In genomic region chr15:25546185-25546584, GRCm38 (mm10) we compare ENCODE assay signal across 19 mouse cellular contexts.
DNase-seq lines count a peak whose midpoint lies in the region; ATAC-seq and TF ChIP-seq lines count a peak whose summit lies in the region.
"Had no signal": no experiment of that assay in that cellular context is flagged by ENCODE, and none has a peak within 500 bp of the region (broad histone marks: within the 10 kb centered on the region; RNA-seq: fewer than 3 reads in every experiment).

No protein-coding gene starts in this region.

- no peak overlapping the region for H3K4me2 ChIP-seq in heart, postnatal 0 days (ENCODE audit: low read depth, low read length)
- H3K4me2 ChIP-seq in lung, postnatal 0 days (replicated peaks; ENCODE audit: low read depth, low read length): no peak overlapping the region
- H3K4me2 ChIP-seq: forebrain, embryonic 13.5 days; hindbrain, embryonic 15.5 days; liver, embryonic 15.5 days had no signal

- H3K4me1 ChIP-seq in heart, postnatal 0 days (ENCODE audit: control insufficient read depth, insufficient read depth): no peaks in the 10 kb centered on the region
- H3K4me1 ChIP-seq in lung, postnatal 0 days (ENCODE audit: insufficient read depth, low read depth, low read length): no peaks in the 10 kb centered on the region
- peaks cover 10% of the 10 kb centered on the region; the same call in 1 of the 2 replicates for H3K4me1 ChIP-seq in brown adipose tissue, adult 24 weeks (ENCODE audit: control insufficient read depth, insufficient read depth, insufficient read length, low read length)
- H3K4me1 ChIP-seq: forebrain, embryonic 13.5 days; hindbrain, embryonic 15.5 days; liver, embryonic 15.5 days had no signal

- no peak overlapping the region for H3K27ac ChIP-seq in heart, postnatal 0 days (ENCODE audit: low read depth)
- no peak overlapping the region for H3K27ac ChIP-seq in lung, postnatal 0 days (ENCODE audit: low read length)
- H3K27ac ChIP-seq in brown adipose tissue, adult 24 weeks (replicated peaks; ENCODE audit: low read depth, low read length): peak overlapping the region; percentile 65
- H3K27ac ChIP-seq: forebrain, embryonic 13.5 days; hindbrain, embryonic 15.5 days; liver, embryonic 15.5 days had no signal

- 0 out of 2 replicates have a peak, but pooled peaks cover 4% of the 10 kb centered on the region for H3K27me3 ChIP-seq in heart, postnatal 0 days (ENCODE audit: control insufficient read depth, insufficient read depth, low read length)
- no peaks in the 10 kb centered on the region for H3K27me3 ChIP-seq in lung, postnatal 0 days (replicated peaks; ENCODE audit: insufficient read depth, low read length)
- H3K27me3 ChIP-seq: forebrain, embryonic 13.5 days; hindbrain, embryonic 15.5 days; liver, embryonic 15.5 days had no signal

- TF ChIP-seq CTCF in heart, postnatal 0 days (IDR thresholded peaks at IDR 0.05; ENCODE audit: low read depth): no peak
- no peak for TF ChIP-seq CTCF in lung, postnatal 0 days (IDR thresholded peaks at IDR 0.05)

- 48% methylated on average over 4 of the region's 4 CpGs for WGBS in heart, postnatal 0 days
- 20% methylated on average over 4 of the region's 4 CpGs for WGBS in lung, postnatal 0 days

- no peak for ATAC-seq in heart, postnatal 0 days (ENCODE audit: insufficient read depth, low read depth)
- peak; percentile 28; the same call in 1 of the 2 replicates for ATAC-seq in lung, postnatal 0 days
- ATAC-seq: CD4-positive, CD25-positive, alpha-beta regulatory T cell, adult 4 months; forebrain, embryonic 13.5 days; intestine, postnatal 0 days; midbrain, embryonic 16.5 days had no signal

- intact Hi-C loops in heart, postnatal 10 days (cut with DNase I): no loop called here

- no peak overlapping the region for H3K9ac ChIP-seq in heart, postnatal 0 days (replicated peaks; ENCODE audit: low read depth, low read length)
- H3K9ac ChIP-seq in lung, postnatal 0 days (replicated peaks; ENCODE audit: low read depth): no peak overlapping the region
- H3K9ac ChIP-seq: forebrain, embryonic 13.5 days; hindbrain, embryonic 15.5 days; liver, embryonic 15.5 days had no signal

- H3K36me3 ChIP-seq in heart, postnatal 0 days (replicated peaks; ENCODE audit: control insufficient read depth, insufficient read depth, low read length): no peaks in the 10 kb centered on the region
- H3K36me3 ChIP-seq in lung, postnatal 0 days (ENCODE audit: insufficient read depth, low read length): no peaks in the 10 kb centered on the region
- H3K36me3 ChIP-seq: G1E; hindbrain, embryonic 15.5 days; liver, embryonic 15.5 days had no signal

- peak; percentile 11 for DNase-seq in heart, postnatal 0 days (ENCODE audit: low spot score)
- DNase-seq in heart, postnatal 10 days: no peak
- DNase-seq in lung, postnatal 0 days (ENCODE audit: low spot score): peak; percentile 17
- no peak for DNase-seq in lung, postnatal 25 days (ENCODE audit: low spot score)
- no peak for DNase-seq in cerebellum, postnatal 36 days
- DNase-seq in cerebellum, postnatal 14 days: no peak
- DNase-seq: adrenal gland, adult 2 months; cerebellum, adult 11-12 months; heart, postnatal 14 days; lung, postnatal 10 days; retina, postnatal 1 day had no signal

- no peak for TF ChIP-seq EP300 in heart, postnatal 0 days (IDR thresholded peaks at IDR 0.05; ENCODE audit: low read depth)
- no peak for TF ChIP-seq EP300 in lung, postnatal 0 days (IDR thresholded peaks at IDR 0.05)

- no peaks in the 10 kb centered on the region for H3K9me3 ChIP-seq in heart, postnatal 0 days (replicated peaks; ENCODE audit: control insufficient read depth, low read length)
- no peaks in the 10 kb centered on the region for H3K9me3 ChIP-seq in lung, postnatal 0 days (ENCODE audit: low read length)
- H3K9me3 ChIP-seq: forebrain, embryonic 13.5 days; hindbrain, embryonic 15.5 days; liver, embryonic 15.5 days had no signal

- H3K4me3 ChIP-seq in heart, postnatal 0 days (ENCODE audit: low read depth, low read length): no peak overlapping the region
- no peak overlapping the region for H3K4me3 ChIP-seq in lung, postnatal 0 days (ENCODE audit: low read depth, low read length)
- no peak overlapping the region for H3K4me3 ChIP-seq in brown adipose tissue, adult 24 weeks (ENCODE audit: insufficient read depth, low read depth, low read length)
- H3K4me3 ChIP-seq: forebrain, embryonic 13.5 days; hindbrain, embryonic 15.5 days; liver, embryonic 15.5 days had no signal

Comparison
In these comparisons a context has a peak if more than half of its experiments do, and no peak if none do; other contexts are left out.
1. DNase-seq: peak in heart, postnatal 0 days (single experiment) and lung, postnatal 0 days (single experiment); none in heart, postnatal 10 days (0 of 2), lung, postnatal 25 days (single experiment), cerebellum, postnatal 36 days (0 of 2) and cerebellum, postnatal 14 days (0 of 2).